Mouse (Mus musculus) right cerebral cortex, adult 2 months (tissue): ENCODE data around the gene Gabbr2.
A peak's percentile ranks its signal among the peaks of the same experiment; 100 is the strongest.

Experiments
- DNase-seq, 2 experiments: peaks; one replicate each; pipeline ENCODE4 v3.0.0; 2021 to 2022; ENCODE audit warnings: low spot score in 2 of 2

The Gabbr2 gene

DNA sequence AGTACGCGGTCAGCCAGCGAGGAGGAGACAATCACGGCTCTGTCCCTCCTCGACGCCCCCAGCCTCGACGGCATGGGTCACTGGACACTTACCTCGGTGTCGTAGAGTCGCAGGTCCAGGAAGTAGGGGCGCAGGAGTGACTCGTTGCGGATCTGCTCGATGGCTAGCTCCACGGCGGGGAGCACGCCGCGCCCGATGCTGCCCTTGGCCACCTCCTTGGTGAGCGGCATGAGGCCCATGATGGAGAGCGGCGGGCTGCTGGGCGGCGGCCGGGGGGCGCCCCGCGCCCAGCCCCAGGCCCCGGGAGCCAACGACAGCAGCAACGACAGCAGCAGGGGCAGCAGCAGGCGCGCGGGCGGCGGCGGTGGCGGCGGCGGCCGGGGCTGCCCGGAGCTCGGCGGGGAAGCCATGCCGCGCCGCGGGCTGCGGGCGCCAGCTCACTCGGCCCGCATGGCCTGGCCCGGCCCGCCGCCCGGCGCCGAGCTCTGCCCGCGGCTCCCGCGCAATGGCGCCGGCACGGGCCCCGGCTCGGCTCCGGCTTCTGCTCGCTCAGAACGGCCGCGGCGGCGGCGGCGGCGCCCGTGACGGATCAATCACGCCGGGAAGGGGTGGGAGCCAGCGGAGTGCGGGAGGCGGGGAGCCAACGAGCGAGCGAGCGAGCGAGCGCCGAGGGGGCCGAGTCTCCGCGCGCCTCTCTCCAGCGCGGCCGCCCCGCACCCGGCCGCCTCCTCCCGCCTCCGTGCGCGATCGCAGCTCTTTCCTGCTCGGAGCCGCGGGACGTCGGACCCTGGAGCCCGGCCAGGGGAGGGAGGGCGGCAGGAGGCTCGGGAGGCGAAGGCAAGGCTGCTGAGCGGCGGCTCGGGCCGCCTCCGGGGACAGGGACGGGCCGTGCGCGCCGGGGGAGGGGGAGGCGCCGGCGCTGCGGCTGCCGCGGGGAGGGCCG lies at the start of gene Gabbr2:
TSS of gene Gabbr2 (minus strand) at position 858 of the 943 bp plus-strand sequence.
- peak; percentile 75 to 82 for DNase-seq

DNA sequence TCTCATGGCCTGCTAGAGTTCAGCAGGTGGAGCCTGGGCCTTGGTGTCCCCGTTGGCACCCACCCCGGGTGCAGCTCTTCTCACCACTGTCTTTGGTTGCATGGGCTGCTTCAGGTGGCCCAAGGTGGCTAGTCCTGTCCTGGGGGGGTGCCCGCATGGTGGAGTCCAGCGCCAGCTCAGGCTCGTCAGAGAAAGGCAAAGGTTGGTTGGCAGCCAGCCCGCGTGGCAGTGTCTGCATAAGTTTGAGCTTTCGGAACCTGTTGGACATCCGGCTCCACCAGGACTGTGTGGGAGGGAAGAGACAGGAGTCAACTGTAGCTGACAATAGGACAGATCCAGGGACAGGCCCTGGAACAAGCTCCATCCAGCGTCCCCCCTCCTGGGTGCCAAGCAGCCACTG lies 47.9 kb upstream of the Gabbr2 start:
- no peak for DNase-seq

DNA sequence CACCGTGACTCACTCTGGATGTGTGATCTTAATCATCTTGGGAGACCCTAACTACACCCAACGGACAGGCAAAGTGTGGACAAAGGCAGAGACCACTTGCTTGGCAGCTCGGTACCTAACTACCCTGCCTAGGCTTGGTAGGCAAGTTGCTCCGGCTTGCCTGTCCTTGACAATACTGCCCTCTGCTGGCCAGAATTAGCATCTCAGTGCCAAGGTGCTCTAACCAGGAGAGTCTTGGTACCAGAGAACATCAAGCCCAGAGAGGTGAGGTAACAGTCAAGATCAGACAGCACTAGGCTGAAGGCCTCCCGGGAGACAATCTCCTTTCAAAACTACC lies 45.6 kb upstream of the Gabbr2 start:
- DNase-seq, result peak; percentile 87 to 93

DNA sequence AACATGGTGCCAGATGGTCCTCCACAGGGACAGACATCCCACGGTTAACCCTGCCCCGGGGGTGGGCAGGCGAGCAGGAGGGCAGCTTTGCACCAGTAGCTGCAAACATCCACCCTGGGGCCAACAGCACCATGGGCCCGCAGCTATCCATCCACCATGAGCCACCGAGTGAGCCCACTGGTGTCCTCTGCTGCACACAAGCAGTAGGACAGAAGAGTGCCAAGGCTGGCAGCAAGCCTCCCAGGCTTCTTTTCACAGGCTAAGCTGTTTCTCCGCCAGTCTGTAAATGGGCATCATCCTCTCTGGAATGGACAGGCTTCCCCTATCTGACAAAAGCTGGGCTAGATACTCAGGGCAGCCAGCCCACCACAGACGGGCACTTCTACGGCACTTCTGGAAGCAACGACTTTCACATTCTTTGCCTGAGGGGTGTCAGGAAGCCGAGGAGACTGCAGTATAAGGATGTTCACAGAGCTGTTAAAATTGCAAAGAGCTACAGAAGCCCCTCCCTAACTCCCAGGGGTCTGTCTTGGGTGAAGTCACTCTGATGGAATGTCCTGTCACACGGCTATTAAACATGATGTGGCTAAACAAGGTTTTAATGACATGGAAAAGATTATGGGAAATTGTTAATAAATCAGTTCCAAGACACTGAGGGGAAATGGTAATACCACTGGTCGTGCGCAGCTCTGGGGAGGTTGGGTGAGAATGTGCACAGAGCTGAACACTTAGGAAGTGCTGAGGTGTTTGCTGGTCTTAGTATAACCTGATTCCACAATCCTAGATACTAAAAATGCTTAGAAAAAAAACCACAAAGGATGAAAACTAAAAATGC lies 45.0 kb upstream of the Gabbr2 start:
- DNase-seq, result peak; percentile 37 to 47

DNA sequence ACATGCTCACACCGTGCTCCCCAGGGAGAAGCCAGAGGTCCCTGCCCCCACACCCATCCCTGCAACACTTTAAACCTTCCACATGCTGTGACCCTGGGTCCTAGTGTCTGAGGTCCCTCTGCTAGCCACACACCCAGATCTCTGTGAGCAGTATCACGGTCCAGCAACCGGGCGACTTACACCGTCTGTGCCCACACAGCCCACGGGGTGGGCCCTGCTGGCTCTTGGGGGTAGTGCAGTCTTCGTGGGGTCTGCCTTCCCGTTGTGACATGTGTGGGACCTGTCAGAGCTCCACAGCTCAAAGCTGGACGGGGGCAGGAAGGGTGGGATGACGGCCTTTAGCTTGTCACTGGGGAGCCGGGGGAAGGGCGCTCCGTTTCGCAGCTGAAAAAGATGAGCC lies 43.9 kb upstream of the Gabbr2 start:
- no peak for DNase-seq

DNA sequence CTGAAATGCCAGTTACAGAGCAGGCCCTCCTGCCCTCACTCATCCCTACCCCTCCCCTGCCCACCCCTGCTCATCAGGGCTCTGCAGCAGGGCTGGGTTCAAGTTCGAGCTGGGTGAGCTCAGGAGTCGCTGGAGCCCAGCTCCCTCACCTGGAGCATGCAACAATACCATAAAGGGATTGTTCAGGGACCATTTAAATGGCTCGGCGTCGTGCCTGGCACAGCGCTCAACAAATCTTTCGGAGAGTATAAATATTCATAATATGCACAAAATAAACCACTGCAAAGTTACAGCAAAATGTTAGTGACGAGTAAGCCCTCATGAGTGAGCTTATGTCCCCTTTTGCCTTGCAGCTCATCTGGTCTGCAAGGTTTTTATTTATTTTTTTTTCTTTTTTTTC lies 40.5 kb upstream of the Gabbr2 start:
- no peak for DNase-seq

DNA sequence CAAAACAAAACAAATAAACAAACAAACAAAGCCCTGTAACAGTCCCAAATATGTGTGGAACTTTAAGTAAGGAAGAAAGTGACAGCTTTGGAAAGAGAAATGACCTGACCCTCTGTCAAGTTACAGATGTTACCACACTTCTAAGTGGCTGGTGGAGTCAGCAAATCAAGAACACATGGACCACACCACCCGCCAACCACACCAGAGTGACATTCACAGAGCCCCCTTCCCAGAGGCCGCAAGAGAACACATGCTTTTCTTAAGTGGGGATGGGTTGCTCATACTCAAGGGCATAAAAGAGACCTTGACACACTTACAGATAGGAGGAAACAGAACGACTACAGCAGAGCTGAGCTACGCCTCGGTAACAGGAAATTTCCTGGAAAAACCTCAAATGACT lies 37.1 kb upstream of the Gabbr2 start:
- DNase-seq, result no peak

DNA sequence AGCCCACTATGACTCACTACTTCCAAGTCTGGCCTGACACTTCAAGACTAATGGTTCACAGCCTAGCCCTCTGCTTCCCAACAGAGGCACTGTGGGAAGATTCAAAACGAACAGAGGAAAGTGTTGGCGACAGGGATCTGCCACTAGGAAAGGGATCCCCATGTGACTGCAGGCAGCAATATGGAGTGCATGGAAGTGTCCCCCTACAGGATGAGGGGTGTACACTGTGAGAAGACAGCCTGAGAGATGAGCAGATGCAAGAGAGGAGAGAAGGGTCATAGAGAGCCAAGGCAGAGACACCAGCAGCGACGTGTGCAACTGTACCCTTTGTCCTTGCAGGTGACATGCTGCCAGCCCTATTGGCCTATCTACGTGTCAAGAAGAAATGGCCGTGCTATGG lies 32.3 kb upstream of the Gabbr2 start:
- DNase-seq, result no peak

DNA sequence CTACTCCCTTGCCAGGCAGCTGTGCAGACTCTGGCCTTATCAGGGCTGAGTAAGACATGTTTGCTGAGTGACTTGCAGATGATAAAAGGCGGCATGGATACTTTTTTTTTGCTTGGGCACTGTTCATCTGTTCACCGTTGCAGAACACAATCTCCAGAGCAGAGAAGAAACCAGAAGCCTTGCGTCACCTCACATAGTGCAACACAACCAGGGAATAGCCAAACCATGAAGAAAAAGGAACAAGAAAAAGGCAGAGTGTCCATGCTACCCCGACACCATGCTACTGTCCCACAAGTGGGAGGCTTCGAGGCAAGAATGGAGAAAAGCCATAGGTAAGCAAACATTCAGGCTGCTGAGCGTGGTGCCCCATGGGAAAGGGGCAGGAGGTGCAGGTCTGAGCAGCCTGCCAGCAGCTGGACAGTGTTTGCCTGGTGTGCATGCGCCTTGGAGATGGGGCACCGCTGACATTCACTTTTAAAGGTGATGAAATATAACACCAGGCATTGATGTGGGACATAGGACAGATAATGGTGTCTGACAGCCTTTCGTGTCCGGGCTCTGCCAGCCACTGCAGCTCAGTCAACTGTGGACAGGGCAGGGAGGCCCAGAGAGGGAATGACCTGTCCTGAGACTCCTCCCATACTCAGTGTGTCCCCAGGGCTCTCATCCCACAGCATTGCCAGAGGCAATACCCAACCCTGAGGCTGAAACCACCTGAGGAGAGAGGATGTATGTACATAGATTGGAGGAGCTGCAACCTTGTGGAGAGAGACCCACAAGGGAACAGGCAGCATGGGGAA lies 31.3 kb upstream of the Gabbr2 start:
- no peak for DNase-seq

DNA sequence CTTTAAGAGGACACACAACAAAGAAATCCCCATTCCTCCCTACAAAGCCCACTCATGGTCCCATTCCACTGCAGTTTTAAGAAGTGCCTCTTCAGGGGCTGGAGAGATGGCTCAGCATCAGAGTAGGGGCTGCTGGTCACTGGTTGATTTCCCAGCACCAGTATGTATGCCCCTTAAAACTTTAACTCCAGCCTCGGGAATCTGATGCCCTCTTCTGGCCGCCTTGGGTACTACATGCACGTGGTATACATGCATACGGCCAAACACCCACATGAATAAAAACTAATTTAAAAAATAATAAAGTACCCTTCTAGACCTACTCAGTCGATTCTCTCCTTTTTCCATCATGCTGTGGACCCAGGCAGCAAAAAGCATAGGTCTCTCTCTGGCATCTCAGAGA lies 28.9 kb upstream of the Gabbr2 start:
- peak; percentile 75 to 78 for DNase-seq

DNA sequence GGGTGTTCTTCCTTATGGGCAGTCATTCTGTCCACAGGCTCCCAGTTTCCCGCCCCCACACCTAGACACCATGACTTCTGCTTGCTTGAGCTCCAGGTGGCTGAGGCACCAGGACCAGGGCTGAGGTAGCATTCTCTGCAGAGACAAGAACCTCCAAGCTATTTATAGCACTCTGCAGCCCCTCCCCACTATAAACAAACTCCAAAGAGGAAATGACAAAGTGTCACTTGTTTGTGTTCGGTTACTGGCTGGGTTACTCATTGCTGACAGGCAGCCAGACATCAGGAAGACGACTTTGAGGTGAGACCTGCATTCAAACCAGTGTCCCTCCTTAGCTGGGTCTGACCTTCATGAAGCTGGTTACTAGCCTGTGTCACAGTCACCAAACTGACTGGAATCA lies 23.5 kb upstream of the Gabbr2 start:
- no peak for DNase-seq

DNA sequence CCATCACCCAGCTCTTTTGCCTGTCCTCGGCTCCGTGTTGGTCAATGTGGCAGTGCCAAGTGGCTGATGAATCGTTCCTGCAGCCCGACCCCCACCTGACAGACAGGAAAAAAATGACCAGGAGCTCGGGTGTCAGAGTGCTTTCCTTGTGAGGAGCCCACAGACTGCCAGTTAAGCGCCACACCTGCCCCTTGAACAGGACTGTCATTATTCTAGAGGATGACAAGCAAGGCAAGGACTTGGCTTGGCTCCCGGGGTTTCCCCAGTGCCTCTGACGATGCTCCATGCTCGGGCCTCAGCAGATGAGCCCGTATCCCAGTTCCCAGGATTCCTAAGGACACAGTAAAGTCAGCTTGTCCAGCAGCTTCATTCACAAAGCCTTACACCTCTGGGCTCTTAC lies 20.8 kb upstream of the Gabbr2 start:
- DNase-seq, result no peak

DNA sequence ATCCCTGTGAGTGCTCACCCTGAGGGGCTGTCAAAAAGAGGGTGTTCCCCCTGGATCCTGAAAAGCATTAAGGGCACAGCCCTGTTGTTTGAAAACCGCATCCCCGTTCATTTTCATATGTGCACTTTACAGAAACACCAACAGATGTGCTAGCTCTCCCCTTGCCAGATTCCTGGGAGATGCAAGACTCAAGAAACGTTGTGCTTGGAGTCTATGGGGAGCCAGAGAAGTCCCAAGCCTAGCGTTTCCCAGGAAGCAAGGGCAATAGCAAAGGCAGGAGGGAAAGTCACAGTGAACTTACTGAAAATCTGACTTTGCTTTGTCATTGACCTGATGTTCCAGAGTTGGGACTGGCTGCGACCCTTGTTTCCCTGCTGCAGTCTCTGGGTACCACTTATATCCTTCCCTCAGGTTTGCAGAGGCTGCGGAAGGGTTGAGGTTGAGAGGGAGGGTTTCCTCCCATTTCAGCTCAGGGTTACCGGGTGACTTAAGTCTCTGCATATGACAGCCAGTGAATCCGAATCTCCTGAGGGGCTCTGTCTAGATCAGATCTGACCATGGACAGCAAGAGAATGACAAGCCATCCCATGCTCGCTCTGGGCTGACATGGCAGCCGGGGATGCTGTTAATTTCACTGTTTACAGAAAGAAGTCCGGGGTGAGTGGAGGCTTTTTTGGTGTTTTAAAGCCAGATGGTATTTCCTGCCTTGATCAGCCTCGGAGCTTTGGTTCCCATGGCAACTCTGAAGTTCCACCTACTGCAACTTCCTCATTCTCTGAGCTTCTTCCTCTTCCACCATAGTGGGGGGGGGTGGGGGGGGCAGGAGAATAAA lies 18.9 kb upstream of the Gabbr2 start:
- peak; percentile 67 to 74 for DNase-seq

DNA sequence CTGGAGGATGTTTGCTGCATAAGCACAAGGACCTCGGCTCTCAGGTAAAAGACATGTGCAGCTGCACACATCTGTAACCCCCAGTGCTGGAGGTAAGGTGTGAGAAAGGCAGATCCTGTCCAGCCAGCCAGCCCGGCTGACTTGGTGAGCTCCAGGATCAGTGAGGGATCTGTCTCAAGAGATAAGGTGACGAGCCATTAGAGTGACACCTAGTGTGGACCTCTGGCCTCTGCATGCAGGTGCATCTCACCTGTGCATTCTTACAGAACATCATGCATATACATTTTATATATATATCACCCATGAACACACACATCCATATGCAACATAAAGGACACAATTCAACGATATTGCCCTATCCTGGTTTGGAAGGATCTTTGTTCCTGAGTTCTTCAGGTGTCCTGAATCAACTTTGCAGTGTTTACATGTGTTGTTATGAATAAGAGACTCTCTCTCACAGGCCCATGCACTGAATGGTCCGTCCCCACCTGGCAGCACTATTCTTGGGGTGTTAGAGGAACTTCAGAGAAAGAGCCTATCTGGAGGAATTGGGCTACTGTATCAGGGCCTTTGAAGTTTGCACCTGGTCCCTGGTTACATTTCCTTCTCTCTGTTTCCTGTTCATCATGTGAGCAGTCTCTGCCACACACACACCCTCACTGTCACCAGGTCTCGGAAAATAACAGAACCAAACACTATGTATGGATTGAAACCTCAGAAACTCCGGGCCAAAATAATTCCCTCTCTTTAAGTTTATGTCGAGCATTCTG lies 9.1 kb upstream of the Gabbr2 start:
- no peak for DNase-seq

DNA sequence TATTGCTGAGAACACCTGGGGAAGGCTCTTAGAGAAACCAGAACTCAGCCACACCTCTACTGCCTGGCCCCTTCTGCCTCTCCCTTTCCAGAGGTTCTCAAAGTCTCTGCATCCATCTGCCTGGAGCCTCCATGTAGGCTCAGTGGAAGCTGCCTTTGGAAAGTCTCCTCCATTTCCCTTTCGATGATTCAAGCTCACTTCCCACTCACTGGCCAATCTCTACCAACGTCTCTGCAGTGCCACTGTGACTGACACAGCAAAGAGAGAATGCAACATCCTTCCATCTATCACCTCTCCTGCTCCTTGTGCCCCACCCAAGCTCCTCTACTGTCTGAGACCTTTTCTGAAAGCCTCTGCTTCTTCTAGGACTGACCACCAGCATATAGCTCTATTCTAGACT lies 6.3 kb upstream of the Gabbr2 start:
- DNase-seq, result no peak

DNA sequence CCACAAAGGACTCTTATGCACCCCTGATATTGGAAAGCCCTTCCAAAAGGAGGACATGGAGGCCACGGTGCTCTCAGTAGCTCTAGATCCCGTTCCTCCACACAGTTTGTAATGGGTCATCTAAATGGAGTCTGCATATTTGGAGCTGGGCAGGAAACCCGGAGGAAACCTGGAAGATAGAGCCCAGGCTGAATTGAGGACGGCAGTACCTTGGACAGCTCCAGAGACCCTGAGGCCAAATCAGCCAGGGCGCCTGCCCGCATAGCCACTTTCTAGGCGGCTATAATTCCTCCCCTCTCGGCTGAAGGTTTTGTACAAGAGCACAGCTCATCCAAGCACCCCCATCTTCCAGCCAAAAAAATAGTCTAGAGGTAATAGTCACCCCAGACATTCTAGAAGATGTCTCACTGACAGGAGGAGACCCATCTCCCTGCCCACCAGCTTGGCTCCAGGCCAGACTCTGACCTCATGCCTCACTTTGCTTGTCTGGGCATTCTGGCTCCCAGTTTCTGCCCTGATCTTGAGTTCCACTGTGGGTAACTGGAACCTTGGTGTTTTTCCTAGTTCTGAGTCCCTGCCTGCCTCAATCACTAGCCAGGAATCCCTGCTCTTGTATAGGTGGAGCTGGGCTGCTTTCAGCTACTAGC lies 1.3 kb upstream of the Gabbr2 start:
- no peak for DNase-seq

DNA sequence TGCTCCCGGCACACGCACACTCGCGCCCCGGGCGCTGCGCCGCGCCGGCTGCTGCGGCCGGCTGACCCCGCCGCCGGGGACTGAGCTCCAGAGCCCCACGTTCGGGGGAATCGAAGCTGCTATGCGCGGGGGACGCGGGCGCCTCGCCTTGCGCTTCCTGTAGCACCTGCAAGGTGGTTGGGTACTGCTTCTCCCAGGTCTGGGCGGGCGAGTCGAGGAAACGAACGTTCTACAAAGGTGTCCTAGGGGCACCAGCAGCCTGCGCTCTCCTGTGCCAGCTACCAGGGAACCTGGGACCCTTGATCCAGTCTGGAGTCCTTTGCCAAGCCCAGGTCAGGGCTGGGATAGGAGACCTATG lies 265 bp upstream of the Gabbr2 start:
- DNase-seq, result no peak

DNA sequence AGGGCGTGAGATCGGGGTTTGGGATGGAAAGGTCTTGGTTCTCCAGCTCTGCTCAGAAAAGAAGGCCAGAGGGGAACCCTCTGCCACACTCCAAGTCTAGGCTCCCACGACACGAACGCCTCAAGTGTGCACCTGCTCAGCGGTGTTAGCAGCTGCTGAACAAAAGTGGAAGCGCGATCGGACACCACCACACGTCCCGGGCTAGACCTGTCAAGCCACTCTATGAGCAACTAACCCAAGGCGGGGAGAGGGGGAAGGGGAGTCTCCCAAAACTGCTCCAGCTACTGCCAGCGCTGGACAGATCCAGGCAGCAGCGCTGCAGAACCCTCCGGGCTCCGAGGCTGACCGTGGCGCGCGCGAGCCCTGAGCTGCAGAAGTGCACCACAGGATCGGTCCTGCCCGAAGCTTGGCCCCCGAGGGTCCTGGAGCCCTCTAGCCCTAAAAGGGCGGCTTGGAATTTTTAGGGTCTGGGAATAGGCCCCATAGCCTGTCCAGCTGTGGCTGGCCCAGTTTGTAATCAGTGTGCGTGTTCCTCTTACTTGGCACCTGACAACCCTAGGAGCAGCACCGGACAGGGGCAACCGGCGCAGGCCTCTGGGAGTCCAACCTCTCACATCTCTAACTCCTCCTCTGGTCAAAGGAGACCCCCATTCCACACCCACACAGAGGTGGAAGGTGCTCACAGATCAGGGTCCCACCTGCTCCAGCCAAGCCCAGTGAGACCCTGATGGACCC lies 1.2 kb downstream of the Gabbr2 start:
- peak; percentile 57 to 59 for DNase-seq

DNA sequence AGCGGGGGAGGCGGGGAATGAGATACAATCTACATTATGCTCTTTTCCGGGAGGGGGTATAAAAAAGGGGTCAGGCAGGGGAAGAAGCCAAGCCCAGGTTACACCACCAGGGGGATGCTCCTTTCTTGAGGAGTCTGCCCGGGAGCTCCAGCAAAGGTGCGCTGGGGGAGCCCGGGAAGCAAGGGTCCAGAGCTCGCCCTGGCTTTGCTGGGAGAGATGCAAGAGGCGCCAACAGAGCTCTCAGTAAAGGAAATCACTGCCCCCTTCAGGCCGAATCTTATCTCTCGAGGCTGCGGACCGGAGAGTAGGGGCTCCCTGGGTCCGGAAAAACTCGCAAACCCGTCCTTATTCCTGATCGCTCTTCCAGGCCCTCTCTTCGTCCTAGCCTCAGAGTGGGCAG lies 1.8 kb downstream of the Gabbr2 start:
- DNase-seq, result peak; percentile 82 to 83
